ENCODE assay signal across 18 mouse cellular contexts in the genomic region with DNA sequence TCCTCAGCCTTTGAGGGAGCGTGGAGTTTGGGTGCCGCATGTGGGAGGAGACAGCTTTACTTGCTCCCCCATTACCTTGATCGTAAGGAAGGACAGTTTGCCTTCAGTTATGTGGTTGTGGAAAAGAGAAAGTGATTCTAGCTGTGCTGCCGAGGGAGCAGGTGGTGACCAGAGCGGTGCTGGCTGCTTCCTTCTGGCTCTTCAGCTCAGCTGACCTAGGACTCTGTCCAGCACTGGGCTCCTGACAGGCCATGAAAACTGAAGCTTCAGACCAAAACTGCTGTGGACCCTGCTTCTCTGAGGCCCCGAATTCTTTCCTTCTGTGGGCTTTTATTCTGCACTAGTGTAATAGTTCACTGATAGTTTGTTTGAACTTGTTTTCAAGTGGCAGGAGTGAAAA.
"Had no signal": no experiment of that assay in that cellular context is flagged by ENCODE, and none has a peak within 500 bp of the region (broad histone marks: within the 10 kb centered on the region; RNA-seq: fewer than 3 reads in every experiment).

No protein-coding gene starts in this region.

- H3K27ac ChIP-seq: limb, embryonic 12.5 days; limb, embryonic 15.5 days; liver, embryonic 14.5 days; midbrain, embryonic 15.5 days; neural tube, embryonic 12.5 days; neural tube, embryonic 15.5 days had no signal

- DNase-seq: kidney, postnatal 14 days; kidney, postnatal 4 days; left cerebral cortex, postnatal 4 days; liver, postnatal 0 days; lung, embryonic 14.5 days; lung, postnatal 10 days; lung, postnatal 36 days; right cerebral cortex, postnatal 25 days; spleen, adult 18-20 months; thymus, adult 18-20 months; thymus, postnatal 36 days had no signal

- H3K27me3 ChIP-seq: limb, embryonic 12.5 days; limb, embryonic 15.5 days; megakaryocyte, embryonic 14.5 days; midbrain, embryonic 15.5 days; neural tube, embryonic 12.5 days; neural tube, embryonic 15.5 days had no signal

- H3K9me3 ChIP-seq: limb, embryonic 12.5 days; limb, embryonic 15.5 days; megakaryocyte, embryonic 14.5 days; midbrain, embryonic 15.5 days; neural tube, embryonic 12.5 days; neural tube, embryonic 15.5 days had no signal

- H3K4me3 ChIP-seq: limb, embryonic 12.5 days; limb, embryonic 15.5 days; megakaryocyte, embryonic 14.5 days; midbrain, embryonic 15.5 days; neural tube, embryonic 12.5 days; neural tube, embryonic 15.5 days had no signal

- H3K4me1 ChIP-seq: limb, embryonic 12.5 days; limb, embryonic 15.5 days; midbrain, embryonic 15.5 days; neural tube, embryonic 12.5 days; neural tube, embryonic 15.5 days had no signal
